Mouse (Mus musculus) G1E (cell line): ENCODE measurements around the gene Klf16. TPM values are rescaled to one million over a fixed set of nuclear protein-coding genes. Genes with fewer than 3 reads are reported as not detected.

Experiments
- ATAC-seq: 2 replicates; pipeline ENCODE4 v1.8.0; 2016; ENCODE audit warnings: mild to moderate bottlenecking; ENCODE audit not compliant: insufficient number of reproducible peaks, poor library complexity, low FRiP score, severe bottlenecking; ENCODE audit errors: extremely low read depth
- DNase-seq: peaks from one replicate; pipeline ENCODE4 v3.0.0; 2012; ENCODE audit warnings: low spot score
- H3K27me3 ChIP-seq: 2 replicates; pipeline ENCODE4 v1.6.1; 2012; ENCODE audit warnings: mild to moderate bottlenecking, low read length, inconsistent platforms; ENCODE audit not compliant: insufficient read depth
- H3K36me3 ChIP-seq: replicated peaks from 2 replicates; pipeline ENCODE3; 2012; ENCODE audit warnings: mild to moderate bottlenecking, inconsistent platforms
- H3K4me1 ChIP-seq: 2 replicates; pipeline ENCODE4 v1.6.1; 2012; ENCODE audit warnings: low read depth, low read length, inconsistent platforms, mixed read lengths; ENCODE audit not compliant: insufficient read depth
- H3K4me3 ChIP-seq: 2 replicates; pipeline ENCODE4 v1.5.1; 2012; ENCODE audit warnings: low read depth, mild to moderate bottlenecking, inconsistent platforms, low read length, moderate library complexity, mixed read lengths
- H3K9me3 ChIP-seq: replicated peaks from 2 replicates; pipeline ENCODE4 v1.6.1; 2012; ENCODE audit warnings: inconsistent platforms
- CTCF ChIP-seq: IDR thresholded peaks from 2 replicates; pipeline ENCODE4 v1.5.1; 2012; ENCODE audit warnings: low read depth, low read length, inconsistent platforms, mixed read lengths
- GATA1 ChIP-seq: IDR thresholded peaks from 2 replicates; pipeline ENCODE4 v1.6.1; 2012; ENCODE audit warnings: borderline replicate concordance, low read length, inconsistent platforms, mixed read lengths
- GATA2 ChIP-seq: IDR thresholded peaks from 2 replicates; pipeline ENCODE4 v1.6.1; 2012; ENCODE audit warnings: low read depth, low read length, inconsistent platforms, borderline replicate concordance
- POLR2AphosphoS5 ChIP-seq: IDR thresholded peaks from 2 replicates; pipeline ENCODE4 v1.6.1; 2012; ENCODE audit warnings: low read depth, low read length, inconsistent platforms; ENCODE audit not compliant: insufficient replicate concordance
- TAL1 ChIP-seq: conservative IDR thresholded peaks from 2 replicates; pipeline ENCODE4 v1.6.1; 2012; ENCODE audit warnings: low read depth, low read length, inconsistent platforms, mixed read lengths
- polyA plus RNA-seq: library from polyadenylated mRNA; stranded (reverse); fragments of >175 nt; gene quantifications from 2 replicates; pipeline ENCODE4 v1.2.3, GENCODE M21; 2012
- total RNA-seq, 2 experiments: library from RNA; stranded (forward) in 1 of 2; stranded (reverse) in 1 of 2; fragments of 200-1000 nt in 1 of 2; fragments of >200 nt in 1 of 2; fragmentation: Nextera tagmentation in 1 of 2; gene quantifications; 2 replicates each; pipeline ENCODE4 v1.2.3; 2014 to 2017

Gene Klf16
- total and polyA plus RNA-seq, 3 experiments = 6.1 to 105 (median 14.0) TPM

DNA sequence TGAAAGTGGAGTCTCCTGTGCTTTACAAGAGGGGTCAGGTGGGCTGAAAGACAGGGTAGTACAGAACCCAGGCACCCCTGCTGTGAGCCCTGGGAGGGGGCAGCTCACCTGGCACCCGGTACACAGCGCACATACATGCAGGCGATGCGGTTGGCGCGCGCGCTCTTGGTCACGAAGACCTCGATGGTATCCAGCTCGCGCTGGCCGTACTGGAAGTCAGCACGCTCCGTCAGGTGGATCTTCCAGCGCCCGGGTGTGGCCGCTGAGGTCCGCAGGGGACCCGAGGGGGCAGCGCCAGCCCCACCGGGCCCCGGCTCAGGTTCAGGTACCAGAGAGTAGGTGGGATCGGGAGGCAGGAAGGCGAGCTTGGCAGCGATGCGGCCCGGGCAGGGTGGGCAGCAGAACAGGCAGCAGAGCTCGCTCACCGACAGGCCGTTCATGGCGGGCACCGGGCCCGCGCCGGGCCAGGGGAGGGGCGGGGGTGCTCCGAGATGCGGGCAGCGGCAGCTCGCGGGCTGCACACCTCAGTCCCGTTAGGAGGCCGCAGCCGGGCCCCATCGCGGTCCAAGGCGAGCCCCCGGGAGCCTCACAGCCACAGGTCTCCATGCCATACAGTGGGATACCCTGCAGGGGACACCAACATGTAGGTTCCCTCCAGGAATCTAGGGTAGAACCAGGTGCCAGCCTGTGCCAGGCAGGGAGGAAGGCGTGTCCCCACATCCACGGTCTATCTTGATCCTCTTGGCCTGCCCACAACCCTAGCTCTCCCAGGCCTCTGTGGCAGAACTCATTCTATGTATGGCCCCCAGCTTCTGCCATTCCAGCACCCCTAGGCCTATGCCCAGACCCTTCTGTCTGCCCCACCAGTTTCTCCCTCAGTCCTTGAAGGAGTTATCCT is 9.5 kb upstream of the Klf16 start:
- H3K4me1 ChIP-seq = peaks cover 81% of the 10 kb centered on the region
- H3K4me3 ChIP-seq = no peak overlapping the region; the same call in 1 of the 2 replicates
- peaks cover 71% of the 10 kb centered on the region for H3K36me3 ChIP-seq
- no peak for DNase-seq
- H3K9me3 ChIP-seq = no peaks in the 10 kb centered on the region
- ATAC-seq = no peak
- TF ChIP-seq GATA1 (no peak), CTCF (no peak), GATA2 (no peak), POLR2AphosphoS5 (no peak), TAL1 (no peak)
- H3K27me3 ChIP-seq = no peaks in the 10 kb centered on the region

GRCm38 (mm10) chr10:80585581-80585980 is 8.5 kb upstream of the Klf16 start:
- Histone ChIP-seq H3K27me3 (no peaks in the 10 kb centered on the region), H3K36me3 (peaks cover 81% of the 10 kb centered on the region), H3K4me3 (no peak overlapping the region; the same call in 1 of the 2 replicates), H3K4me1 (peaks cover 84% of the 10 kb centered on the region), H3K9me3 (no peaks in the 10 kb centered on the region)
- ATAC-seq (no peak), DNase-seq (no peak)
- no peak for TF ChIP-seq POLR2AphosphoS5
- TF ChIP-seq CTCF = no peak
- no peak for TF ChIP-seq GATA2
- no peak for TF ChIP-seq TAL1
- TF ChIP-seq GATA1 = no peak

- ATAC-seq (no peak), DNase-seq (no peak)
- Histone ChIP-seq H3K36me3 (peaks cover 84% of the 10 kb centered on the region), H3K4me3 (no peak overlapping the region; the same call in 1 of the 2 replicates), H3K4me1 (peaks cover 85% of the 10 kb centered on the region), H3K27me3 (no peaks in the 10 kb centered on the region), H3K9me3 (no peaks in the 10 kb centered on the region)
- TF ChIP-seq GATA1 (no peak), TAL1 (no peak), CTCF (no peak), GATA2 (no peak), POLR2AphosphoS5 (no peak)
Observed at GRCm38 (mm10) chr10:80584642-80585552, 7.8 kb upstream of the Klf16 start.

DNA sequence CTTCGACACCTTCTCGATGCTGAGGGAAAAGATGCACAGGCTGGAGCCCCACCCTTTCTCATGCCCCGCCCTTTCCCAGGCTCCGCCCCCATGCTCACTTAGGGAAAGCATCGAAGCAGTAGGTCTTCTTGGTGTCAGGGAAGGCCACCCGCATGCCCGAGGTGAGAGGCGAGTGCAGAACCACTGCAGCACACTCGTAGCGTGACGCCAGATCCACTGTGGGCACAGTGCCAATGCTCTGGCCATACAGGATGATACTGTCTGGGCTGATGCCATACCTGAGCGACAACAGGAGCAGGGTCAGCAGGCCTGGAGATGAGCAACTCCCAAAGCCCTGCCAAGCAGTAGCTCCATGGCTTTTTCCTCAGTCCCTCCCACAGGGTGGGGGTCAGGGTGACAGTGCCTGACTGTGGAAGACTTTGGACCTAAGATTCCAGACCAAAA is 6.9 kb upstream of the Klf16 start:
- peaks cover 83% of the 10 kb centered on the region for H3K36me3 ChIP-seq
- no peak for ATAC-seq

DNA sequence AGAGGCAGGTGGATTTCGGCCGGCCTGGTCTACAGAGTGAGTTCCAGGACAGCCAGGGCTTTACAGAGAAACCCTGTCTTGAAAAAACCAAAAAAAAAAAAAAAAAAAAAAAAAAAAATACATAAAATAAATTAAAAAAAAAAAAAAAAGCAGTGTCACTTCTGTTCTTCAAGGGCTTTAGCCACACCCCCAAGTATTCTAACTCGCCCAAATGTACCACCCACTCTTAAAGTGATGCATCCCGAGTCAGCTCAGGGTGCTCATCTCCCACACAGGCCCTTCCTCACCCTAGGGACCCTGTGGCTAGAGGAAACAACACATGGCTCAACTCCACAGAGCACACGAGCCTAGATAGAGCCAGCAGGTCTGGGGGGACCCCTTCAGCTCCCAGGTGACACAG is 5.9 kb upstream of the Klf16 start:
- DNase-seq = no peak
- TF ChIP-seq GATA2 (no peak), POLR2AphosphoS5 (no peak), GATA1 (no peak), CTCF (no peak), TAL1 (no peak)
- ATAC-seq = no peak

More for the DNA sequence above, 6.9 kb upstream of the Klf16 start:
- Histone ChIP-seq H3K4me1 (peaks cover 87% of the 10 kb centered on the region), H3K4me3 (0 out of 2 replicates have a peak overlapping the region, but pooled peaks have one; percentile 14), H3K27me3 (no peaks in the 10 kb centered on the region), H3K9me3 (no peaks in the 10 kb centered on the region)
- no peak for DNase-seq
- TF ChIP-seq POLR2AphosphoS5 (no peak), TAL1 (no peak), GATA1 (no peak), CTCF (no peak), GATA2 (no peak)

GRCm38 (mm10) chr10:80578911-80579310 is 1.8 kb upstream of the Klf16 start:
- no peak for ATAC-seq
- H3K4me3 ChIP-seq = peak overlapping the region; percentile 96; the same call in 1 of the 2 replicates

More for the DNA sequence above, 5.9 kb upstream of the Klf16 start:
- no peaks in the 10 kb centered on the region for H3K9me3 ChIP-seq
- no peaks in the 10 kb centered on the region for H3K27me3 ChIP-seq
- H3K4me1 ChIP-seq = peaks cover 87% of the 10 kb centered on the region
- H3K36me3 ChIP-seq = peaks cover 72% of the 10 kb centered on the region
- H3K4me3 ChIP-seq = no peak overlapping the region

More at GRCm38 (mm10) chr10:80578911-80579310, 1.8 kb upstream of the Klf16 start:
- H3K27me3 ChIP-seq = no peaks in the 10 kb centered on the region
- H3K9me3 ChIP-seq = no peaks in the 10 kb centered on the region
- H3K36me3 ChIP-seq = peaks cover 50% of the 10 kb centered on the region
- TF ChIP-seq POLR2AphosphoS5 = no peak
- TF ChIP-seq CTCF = peak; percentile 25; the same call in 1 of the 2 replicates
- no peak for TF ChIP-seq GATA1
- peak; percentile 73 for DNase-seq
- peaks cover 80% of the 10 kb centered on the region for H3K4me1 ChIP-seq
